Mouse (Mus musculus) intestine, postnatal 0 days (tissue): ENCODE results near the gene Eef1akmt1. TPM values are rescaled to one million over a fixed set of nuclear protein-coding genes. Genes with fewer than 3 reads are reported as not detected.

ENCODE experiments used
- ATAC-seq: fragments of 200-750 bp; cut with Nextera tagmentation; 2 replicates; pipeline ENCODE4 v1.8.0; 2017; ENCODE audit warnings: mild to moderate bottlenecking, moderate TSS enrichment, moderate library complexity
- H3K27ac ChIP-seq: fragments of 300-500 bp; sonication (generic); 2 replicates; pipeline ENCODE4 v1.5.1; 2014; ENCODE audit warnings: mild to moderate bottlenecking, low read depth, low read length, moderate library complexity
- H3K27me3 ChIP-seq: fragments of 300-500 bp; sonication (generic); replicated peaks from 2 replicates; pipeline ENCODE4 v1.6.1; 2014; ENCODE audit warnings: low read length, mixed read lengths; ENCODE audit not compliant: control insufficient read depth, insufficient read depth
- H3K36me3 ChIP-seq: fragments of 300-500 bp; sonication (generic); 2 replicates; pipeline ENCODE4 v1.6.1; 2014; ENCODE audit warnings: mild to moderate bottlenecking, moderate library complexity; ENCODE audit not compliant: control insufficient read depth, insufficient read depth
- H3K4me1 ChIP-seq: fragments of 300-500 bp; sonication (generic); replicated peaks from 2 replicates; pipeline ENCODE4 v1.6.1; 2014; ENCODE audit warnings: antibody characterized with exemption, low read length, mixed read lengths; ENCODE audit not compliant: control insufficient read depth, insufficient read depth
- H3K4me2 ChIP-seq: fragments of 300-500 bp; sonication (generic); replicated peaks from 2 replicates; pipeline ENCODE4 v1.6.1; 2014; ENCODE audit warnings: low read depth, mild to moderate bottlenecking, moderate library complexity
- H3K4me3 ChIP-seq: fragments of 300-500 bp; sonication (generic); 2 replicates; pipeline ENCODE4 v1.5.1; 2014; ENCODE audit warnings: low read depth, low read length
- H3K9ac ChIP-seq: fragments of 300-500 bp; sonication (generic); 2 replicates; pipeline ENCODE4 v1.6.1; 2014; ENCODE audit warnings: mild to moderate bottlenecking, low read depth, low read length
- H3K9me3 ChIP-seq: fragments of 300-500 bp; sonication (generic); 2 replicates; pipeline ENCODE4 v1.6.1; 2016; ENCODE audit warnings: mixed run types; ENCODE audit not compliant: control insufficient read depth
- CTCF ChIP-seq: sonication (generic); IDR thresholded peaks from 2 replicates; pipeline ENCODE4 v1.5.1; 2016; ENCODE audit warnings: low read depth, mild to moderate bottlenecking, control low read depth, antibody characterized with exemption, moderate library complexity
- WGBS: fragments of 180-500 bp; shearing (Covaris S2); extraction: QIAGEN DNeasy Blood & Tissue Kit; methylation state at CpG from one replicate; pipeline ENCODE4 v1.1.7; 2014; 5-methylcytosine and 5-hydroxymethylcytosine counted together
- polyA plus RNA-seq: library from polyadenylated mRNA; unstranded; fragments of >200 nt; fragmentation: Nextera tagmentation; extraction: Ambion mirVana; gene quantifications from 2 replicates; pipeline ENCODE4 v1.2.1, GENCODE M21; 2015

Eef1akmt1 gene
- polyA plus RNA-seq, 1 experiment from 2014 or later = 53.2 TPM

DNA sequence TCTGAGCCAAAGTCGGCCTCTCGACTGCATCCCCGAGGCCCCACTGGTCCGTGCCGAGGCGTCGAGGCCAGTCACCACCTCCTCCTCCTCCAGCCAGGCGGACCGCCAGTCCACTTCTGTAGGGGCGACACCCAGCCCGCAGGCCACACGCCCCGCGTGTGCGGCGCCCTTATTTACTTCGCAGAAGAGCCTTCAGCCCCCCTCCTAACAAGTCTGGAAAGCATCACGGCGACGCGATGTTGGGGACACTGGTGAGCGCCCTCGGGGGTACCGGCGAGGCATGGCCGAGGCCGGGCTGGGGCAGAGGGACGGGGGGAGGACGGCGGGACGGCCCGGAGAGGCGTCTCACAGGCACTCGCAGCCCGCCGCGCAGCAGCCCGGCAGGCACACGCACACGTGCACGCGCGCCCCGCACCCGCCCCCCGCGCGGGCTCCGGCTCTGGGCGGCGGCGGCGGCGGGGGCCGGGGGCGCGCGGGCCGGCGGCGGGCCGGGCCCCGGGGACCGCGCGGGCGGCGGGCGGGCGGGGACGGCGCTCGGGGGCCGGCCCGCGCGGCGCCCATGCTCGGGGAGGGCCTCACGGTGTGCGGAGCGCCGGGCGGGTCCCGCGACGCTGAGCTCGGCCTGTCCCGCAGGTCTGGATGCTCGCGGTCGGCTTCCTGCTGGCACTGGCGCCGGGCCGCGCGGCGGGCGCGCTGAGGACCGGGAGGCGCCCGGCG is 46.6 kb downstream of the Eef1akmt1 start, which contains the start of gene Il17d:
Gene Il17d (plus strand): TSS at position 107 of the 717 bp plus-strand sequence.
- Histone ChIP-seq H3K27me3 (no peaks in the 10 kb centered on the region), H3K4me3 (peak within 1 kb of the TSS; percentile 76), H3K4me2 (peak within 1 kb of the TSS; percentile 96), H3K4me1 (peaks cover 4% of the 10 kb centered on the region; the same call in 1 of the 2 replicates), H3K27ac (peak within 1 kb of the TSS; percentile 87), H3K9ac (peak within 1 kb of the TSS; percentile 70), H3K36me3 (no peaks in the 10 kb centered on the region), H3K9me3 (no peaks in the 10 kb centered on the region)
- WGBS = under 1% methylated on average over 62 of the region's 104 CpGs
- TF ChIP-seq CTCF = no peak
- peak; percentile 50; the same call in 1 of the 2 replicates for ATAC-seq

DNA sequence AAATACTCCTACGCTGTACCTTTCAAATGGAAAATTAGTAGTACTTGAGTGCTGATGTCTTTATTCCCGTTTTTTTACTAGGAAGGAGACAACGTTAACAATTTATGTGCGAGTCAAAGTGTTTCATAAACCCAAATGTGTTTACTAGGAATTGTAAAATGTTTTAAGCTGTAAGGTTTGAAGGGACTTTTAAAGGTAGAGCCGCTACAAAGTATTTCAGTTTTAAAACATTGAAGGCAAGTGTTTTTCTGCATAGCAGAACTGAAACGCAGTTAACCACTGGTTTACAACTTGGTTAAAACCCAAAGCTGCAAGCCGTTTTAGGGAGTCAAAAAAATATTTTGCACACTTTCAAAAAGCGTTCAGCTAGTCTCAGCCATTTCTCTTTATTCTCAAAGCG is 47.6 kb downstream of the Eef1akmt1 start:
- no peak overlapping the region for H3K9ac ChIP-seq
- no peak for ATAC-seq
- no peak overlapping the region for H3K27ac ChIP-seq
- no peaks in the 10 kb centered on the region; the same call in 1 of the 2 replicates for H3K4me1 ChIP-seq
- no peaks in the 10 kb centered on the region for H3K27me3 ChIP-seq
- H3K4me2 ChIP-seq = peak overlapping the region; percentile 96; the same call in 1 of the 2 replicates
- no peak overlapping the region for H3K4me3 ChIP-seq
- no peaks in the 10 kb centered on the region for H3K36me3 ChIP-seq
- H3K9me3 ChIP-seq = no peaks in the 10 kb centered on the region
- no peak for TF ChIP-seq CTCF
- whole genome bisulfite sequencing = 83% methylated on average over 9 of the region's 9 CpGs

DNA sequence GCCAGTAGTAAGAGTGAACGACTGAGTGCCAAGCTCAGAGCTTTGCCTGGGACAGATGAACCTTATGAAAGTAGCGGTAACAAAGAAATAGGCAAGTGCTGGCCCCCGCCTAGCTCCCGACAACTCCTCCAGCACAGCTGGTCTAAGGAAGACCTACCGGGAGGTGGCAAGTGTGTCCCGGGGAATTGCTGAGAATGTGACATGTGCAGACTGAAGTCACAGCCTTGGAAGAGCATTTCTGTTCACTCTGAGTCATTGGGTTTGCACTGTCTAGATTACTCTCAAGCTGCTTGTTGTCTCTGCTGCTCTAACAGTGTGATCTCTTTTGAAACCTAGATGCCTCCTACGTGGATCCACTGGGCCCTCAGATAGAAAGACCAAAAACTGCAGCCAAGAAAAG is 54.4 kb downstream of the Eef1akmt1 start:
- Histone ChIP-seq H3K4me1 (no peaks in the 10 kb centered on the region), H3K4me2 (no peak overlapping the region), H3K9ac (no peak overlapping the region), H3K9me3 (no peaks in the 10 kb centered on the region), H3K4me3 (no peak overlapping the region), H3K27me3 (no peaks in the 10 kb centered on the region), H3K36me3 (no peaks in the 10 kb centered on the region; the same call in 1 of the 2 replicates), H3K27ac (no peak overlapping the region)
- TF ChIP-seq CTCF = no peak
- no peak for ATAC-seq
- WGBS = 86% methylated on average over 7 of the region's 7 CpGs

DNA sequence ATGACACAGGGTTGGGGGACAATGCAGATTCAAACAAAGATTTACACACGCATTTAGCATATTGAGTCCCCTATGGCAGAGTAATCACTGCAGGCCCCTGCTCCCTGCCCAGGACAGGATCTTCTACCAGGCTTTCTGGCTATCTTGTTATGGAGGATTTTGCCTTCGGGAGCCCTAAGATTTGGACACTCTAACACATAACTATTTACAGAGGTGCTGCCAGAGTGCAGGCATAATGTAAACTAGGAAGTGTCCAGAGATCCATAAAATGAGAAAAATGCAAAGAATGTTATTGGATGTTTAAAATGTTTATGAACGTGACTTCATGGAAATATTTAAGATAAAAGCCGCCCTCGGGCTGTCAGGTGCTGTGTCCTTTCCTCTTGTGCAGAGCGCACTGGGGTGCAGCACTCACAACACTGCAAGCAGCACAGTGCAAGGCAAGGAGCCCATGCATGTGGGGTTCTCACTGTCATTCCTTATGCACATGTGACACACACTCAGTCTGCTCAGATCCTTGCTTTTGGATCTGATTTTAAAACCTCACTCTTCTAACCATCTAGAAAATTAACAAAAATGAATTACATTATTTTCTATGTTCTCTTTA is 56.2 kb downstream of the Eef1akmt1 start:
- no peaks in the 10 kb centered on the region for H3K9me3 ChIP-seq
- H3K27me3 ChIP-seq = no peaks in the 10 kb centered on the region
- H3K27ac ChIP-seq = no peak overlapping the region
- H3K4me2 ChIP-seq = no peak overlapping the region
- no peaks in the 10 kb centered on the region for H3K4me1 ChIP-seq
- H3K36me3 ChIP-seq = no peaks in the 10 kb centered on the region; the same call in 1 of the 2 replicates
- no peak for TF ChIP-seq CTCF
- no peak for ATAC-seq
- H3K9ac ChIP-seq = no peak overlapping the region
- H3K4me3 ChIP-seq = no peak overlapping the region
- WGBS = 37% methylated on average over 6 of the region's 6 CpGs

DNA sequence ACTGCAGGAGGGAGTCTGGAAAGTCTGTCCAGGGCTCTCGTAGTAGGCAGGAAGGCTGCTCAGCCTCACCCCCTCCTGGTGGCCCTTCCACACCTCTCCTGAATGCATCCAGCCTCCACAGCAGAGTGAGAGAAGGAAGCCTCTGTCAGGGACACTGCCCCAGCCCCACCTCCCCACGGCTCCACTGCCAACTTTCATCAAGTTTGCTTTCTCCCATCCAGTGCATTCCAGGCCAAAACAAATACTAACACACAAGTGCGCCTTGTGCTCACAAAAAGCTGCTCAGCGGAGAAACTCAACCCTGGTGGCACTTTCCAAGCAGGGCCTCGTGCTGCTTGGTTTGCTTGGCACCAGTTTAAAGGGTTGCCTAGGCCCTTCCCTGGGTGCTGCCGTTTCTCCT is 61.9 kb downstream of the Eef1akmt1 start:
- Histone ChIP-seq H3K4me3 (no peak overlapping the region), H3K9ac (no peak overlapping the region), H3K4me1 (no peaks in the 10 kb centered on the region), H3K27me3 (no peaks in the 10 kb centered on the region), H3K36me3 (no peaks in the 10 kb centered on the region), H3K27ac (no peak overlapping the region), H3K4me2 (no peak overlapping the region), H3K9me3 (no peaks in the 10 kb centered on the region)
- WGBS = 59% methylated on average over 6 of the region's 6 CpGs
- no peak for ATAC-seq
- TF ChIP-seq CTCF = 0 out of 2 replicates have a peak, but pooled peaks have one; percentile 13

DNA sequence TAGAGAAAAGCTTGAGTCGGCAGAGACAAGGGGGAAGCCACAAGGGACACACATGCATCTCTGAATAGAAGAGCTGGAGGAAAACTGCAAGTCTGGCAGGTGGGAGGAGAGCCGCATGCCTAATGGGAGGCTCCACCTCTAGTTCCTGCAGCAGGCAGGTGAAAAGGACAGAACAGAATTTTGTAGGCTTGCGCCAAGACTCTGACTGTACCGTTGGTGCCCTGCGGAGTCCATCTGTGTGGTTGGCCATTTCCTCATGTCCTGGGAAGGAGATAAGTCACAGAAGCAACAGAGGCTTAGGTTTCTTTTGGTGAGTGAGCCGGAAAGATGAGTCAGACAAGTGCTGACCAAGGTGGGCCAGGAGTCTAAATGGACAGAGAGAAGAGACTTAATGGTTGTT is 67.7 kb downstream of the Eef1akmt1 start:
- Histone ChIP-seq H3K4me3 (no peak overlapping the region), H3K27ac (no peak overlapping the region), H3K4me1 (no peaks in the 10 kb centered on the region), H3K36me3 (no peaks in the 10 kb centered on the region), H3K9ac (no peak overlapping the region), H3K27me3 (no peaks in the 10 kb centered on the region), H3K9me3 (no peaks in the 10 kb centered on the region), H3K4me2 (no peak overlapping the region)
- no peak for ATAC-seq
- WGBS = 89% methylated on average over 6 of the region's 6 CpGs
- no peak for TF ChIP-seq CTCF

Other genes starting within 250 kb of the Eef1akmt1 start
- gene Cryl1, start 173.1 kb downstream of the Eef1akmt1 start, polyA plus RNA-seq = 153 and 173 TPM in 2 replicates
- gene Ift88, start 147.6 kb downstream of the Eef1akmt1 start, polyA plus RNA-seq = 5.1 and 5.2 TPM in 2 replicates
- 7.2 and 7.8 TPM in 2 replicates for gene Il17d, start 46.8 kb downstream of the Eef1akmt1 start, polyA plus RNA-seq
- gene Xpo4, start 93.8 kb upstream of the Eef1akmt1 start, polyA plus RNA-seq = 6.2 and 7.3 TPM in 2 replicates
- gene Gm49361, start 174.5 kb upstream of the Eef1akmt1 start, polyA plus RNA-seq = not detected in 2 replicates
- gene Lats2, start 186.8 kb upstream of the Eef1akmt1 start, polyA plus RNA-seq = 8.6 and 9.6 TPM in 2 replicates
- 11.1 and 11.9 TPM in 2 replicates for gene Sap18, start 226.6 kb upstream of the Eef1akmt1 start, polyA plus RNA-seq